In the genomic region with DNA sequence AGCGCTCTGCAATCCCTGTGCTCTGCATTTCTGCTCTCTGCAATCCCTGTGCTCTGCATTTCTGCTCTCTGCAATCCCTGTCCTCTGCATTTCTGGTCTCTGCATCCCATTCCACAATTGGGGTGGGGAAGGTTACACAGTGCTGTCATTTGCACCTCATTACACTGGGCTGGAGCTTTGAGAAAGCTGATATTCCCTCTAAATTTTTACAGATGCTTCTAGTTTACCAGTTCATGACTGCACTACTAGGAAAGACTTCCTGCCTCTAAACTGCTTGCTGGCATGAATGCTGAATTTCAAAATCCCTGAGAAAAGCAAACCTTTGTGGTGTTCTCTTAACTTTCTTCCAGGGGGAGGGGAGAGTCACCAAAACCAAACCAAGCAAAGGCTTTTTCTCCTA, we compare ENCODE assay signal across 13 mouse cellular contexts. TPM values are rescaled to one million over a fixed set of nuclear protein-coding genes. Genes with fewer than 3 reads are reported as not detected.
DNase-seq lines count a peak whose midpoint lies in the region; ATAC-seq lines count a peak whose summit lies in the region.
"Had no signal": no experiment of that assay in that cellular context is flagged by ENCODE, and none has a peak within 500 bp of the region (broad histone marks: within the 10 kb centered on the region; RNA-seq: fewer than 3 reads in every experiment).

No protein-coding gene starts in this region.

- H3K4me1 ChIP-seq in heart, embryonic 13.5 days = peaks cover 11% of the 10 kb centered on the region
- H3K4me1 ChIP-seq in embryonic facial prominence, embryonic 11.5 days (ENCODE audit: control insufficient read depth, insufficient read depth, low read length) = peaks cover 6% of the 10 kb centered on the region
- H3K4me1 ChIP-seq in limb, embryonic 11.5 days (ENCODE audit: control insufficient read depth, insufficient read depth, low read length) = peaks cover 49% of the 10 kb centered on the region
- H3K4me1 ChIP-seq in stomach, embryonic 16.5 days (ENCODE audit: control insufficient read depth, insufficient read depth, low read length) = peaks cover 44% of the 10 kb centered on the region

- H3K27ac ChIP-seq in heart, embryonic 13.5 days (replicated peaks) = 0 out of 2 replicates have a peak overlapping the region, but pooled peaks have one; percentile 4
- peak overlapping the region; percentile 54 for H3K27ac ChIP-seq in embryonic facial prominence, embryonic 11.5 days (replicated peaks; ENCODE audit: low read depth, low read length)
- peak overlapping the region; percentile 53 for H3K27ac ChIP-seq in limb, embryonic 11.5 days (replicated peaks; ENCODE audit: low read depth, low read length)
- peak overlapping the region; percentile 58 for H3K27ac ChIP-seq in stomach, embryonic 16.5 days (ENCODE audit: low read length)
- H3K27ac ChIP-seq: midbrain, embryonic 12.5 days had no signal

- no peaks in the 10 kb centered on the region for H3K9me3 ChIP-seq in heart, embryonic 13.5 days
- H3K9me3 ChIP-seq in embryonic facial prominence, embryonic 11.5 days (replicated peaks; ENCODE audit: control insufficient read depth, low read length) = no peaks in the 10 kb centered on the region
- no peaks in the 10 kb centered on the region for H3K9me3 ChIP-seq in limb, embryonic 11.5 days (ENCODE audit: control insufficient read depth, low read length)
- no peaks in the 10 kb centered on the region for H3K9me3 ChIP-seq in stomach, embryonic 16.5 days (replicated peaks; ENCODE audit: control insufficient read depth, low read length)
- H3K9me3 ChIP-seq: midbrain, embryonic 12.5 days had no signal

- H3K36me3 ChIP-seq in heart, embryonic 13.5 days = no peaks in the 10 kb centered on the region
- no peaks in the 10 kb centered on the region for H3K36me3 ChIP-seq in embryonic facial prominence, embryonic 11.5 days (replicated peaks; ENCODE audit: control insufficient read depth, insufficient read depth, low read depth, low read length)
- H3K36me3 ChIP-seq in limb, embryonic 11.5 days (ENCODE audit: control insufficient read depth, insufficient read depth, low read length) = no peaks in the 10 kb centered on the region
- no peaks in the 10 kb centered on the region for H3K36me3 ChIP-seq in stomach, embryonic 16.5 days (ENCODE audit: control insufficient read depth, insufficient read depth, low read length)
- H3K36me3 ChIP-seq: midbrain, embryonic 12.5 days had no signal

- no peak for ATAC-seq in heart, embryonic 13.5 days (ENCODE audit: extremely low read depth, insufficient number of reproducible peaks, low FRiP score, low TSS enrichment)
- ATAC-seq in embryonic facial prominence, embryonic 11.5 days (replicated peaks; ENCODE audit: insufficient number of reproducible peaks, low FRiP score, low TSS enrichment, low read depth) = no peak
- ATAC-seq in limb, embryonic 11.5 days (ENCODE audit: insufficient number of reproducible peaks, low FRiP score, low TSS enrichment, low read depth) = peak; percentile 64
- no peak for ATAC-seq in stomach, embryonic 16.5 days (ENCODE audit: insufficient read depth, low FRiP score)

- no peak for DNase-seq in heart, postnatal 25 days (ENCODE audit: low spot score)
- DNase-seq in embryonic facial prominence, embryonic 11.5 days (ENCODE audit: low spot score) = peak; percentile 76
- peak; percentile 55 for DNase-seq in limb, embryonic 11.5 days (ENCODE audit: low spot score)
- no peak for DNase-seq in frontal cortex, postnatal 10 days (ENCODE audit: low spot score in 2 of 2)
- no peak for DNase-seq in layer of hippocampus, postnatal 14 days (ENCODE audit: low spot score in 2 of 2)
- no peak for DNase-seq in left cerebral cortex, adult 11 months (ENCODE audit: low spot score)
- DNase-seq: B cell, adult 2 months; heart, adult 11 months; heart, postnatal 14 days had no signal

- no peak overlapping the region for H3K9ac ChIP-seq in heart, embryonic 13.5 days
- H3K9ac ChIP-seq in embryonic facial prominence, embryonic 11.5 days (replicated peaks; ENCODE audit: low read length) = no peak overlapping the region; the same call in 1 of the 2 replicates
- H3K9ac ChIP-seq in limb, embryonic 11.5 days (ENCODE audit: low read length) = no peak overlapping the region
- no peak overlapping the region for H3K9ac ChIP-seq in stomach, embryonic 16.5 days (ENCODE audit: low read length)
- H3K9ac ChIP-seq: forebrain, postnatal 0 days; midbrain, embryonic 12.5 days had no signal

- WGBS in heart, embryonic 13.5 days = 71% methylated on average over 1 of the region's 1 CpGs
- WGBS in embryonic facial prominence, embryonic 11.5 days = 59% methylated on average over 1 of the region's 1 CpGs
- WGBS in limb, embryonic 11.5 days = 38% methylated on average over 1 of the region's 1 CpGs
- 57% methylated on average over 1 of the region's 1 CpGs for WGBS in stomach, embryonic 16.5 days

- intact Hi-C loops in heart, postnatal 25 days (cut with DNase I) = no loop called here

- no peaks in the 10 kb centered on the region for H3K27me3 ChIP-seq in heart, embryonic 13.5 days (replicated peaks)
- no peaks in the 10 kb centered on the region for H3K27me3 ChIP-seq in embryonic facial prominence, embryonic 11.5 days (ENCODE audit: control insufficient read depth, insufficient read depth, low read length)
- no peaks in the 10 kb centered on the region for H3K27me3 ChIP-seq in limb, embryonic 11.5 days (ENCODE audit: control insufficient read depth, insufficient read depth, low read length)
- H3K27me3 ChIP-seq in stomach, embryonic 16.5 days (ENCODE audit: control insufficient read depth, insufficient read depth, low read length) = no peaks in the 10 kb centered on the region

- H3K4me2 ChIP-seq in heart, embryonic 13.5 days = no peak overlapping the region
- no peak overlapping the region for H3K4me2 ChIP-seq in embryonic facial prominence, embryonic 11.5 days (ENCODE audit: low read depth, low read length)
- no peak overlapping the region for H3K4me2 ChIP-seq in limb, embryonic 11.5 days (ENCODE audit: low read depth, severe bottlenecking)
- H3K4me2 ChIP-seq in stomach, embryonic 16.5 days (ENCODE audit: low read depth, low read length) = no peak overlapping the region; the same call in 1 of the 2 replicates
- H3K4me2 ChIP-seq: midbrain, embryonic 12.5 days had no signal

- H3K4me3 ChIP-seq in heart, embryonic 13.5 days = no peak overlapping the region
- no peak overlapping the region for H3K4me3 ChIP-seq in embryonic facial prominence, embryonic 11.5 days (ENCODE audit: low read depth, low read length)
- no peak overlapping the region for H3K4me3 ChIP-seq in limb, embryonic 11.5 days (ENCODE audit: low read depth, low read length)
- no peak overlapping the region for H3K4me3 ChIP-seq in stomach, embryonic 16.5 days (replicated peaks; ENCODE audit: low read length)
- H3K4me3 ChIP-seq: midbrain, embryonic 12.5 days had no signal

RNA-seq across cellular contexts. Expression of a gene that starts 41.1 kb away (rescaled TPM):
- polyA plus RNA-seq in heart, embryonic 13.5 days (2015; fragmentation: Nextera tagmentation; extraction: Ambion mirVana) = 1.4 and 1.7 TPM in 2 replicates
- 1 to 10 TPM; 2.1 to 2.5 TPM for total RNA-seq in heart, postnatal 25 days (2021)
- polyA plus RNA-seq in embryonic facial prominence, embryonic 11.5 days (2014; fragmentation: Nextera tagmentation; extraction: Ambion mirVana) = 21.5 and 22.2 TPM in 2 replicates
- 13.7 and 16.8 TPM in 2 replicates for polyA plus RNA-seq in limb, embryonic 11.5 days (2014; fragmentation: Nextera tagmentation; extraction: Ambion mirVana)
- polyA plus RNA-seq in stomach, embryonic 16.5 days (2015; fragmentation: Nextera tagmentation; extraction: Ambion mirVana) = 17.2 and 18.5 TPM in 2 replicates
- total RNA-seq in layer of hippocampus, postnatal 14 days (2021) = 1 to 10 TPM in 1 of 2 experiments, under 1 TPM in 1; 0.83 to 1.2 TPM

Comparison
In these comparisons a context has a peak if more than half of its experiments do, and no peak if none do; other contexts are left out.
1. H3K27ac ChIP-seq: peak in every context shown above with its lines; median percentile 58 in stomach, embryonic 16.5 days; 54 in embryonic facial prominence, embryonic 11.5 days; 53 in limb, embryonic 11.5 days; 4 in heart, embryonic 13.5 days.
2. DNase-seq: peak in embryonic facial prominence, embryonic 11.5 days (single experiment) and limb, embryonic 11.5 days (single experiment); none in heart, postnatal 25 days (single experiment), frontal cortex, postnatal 10 days (0 of 2), layer of hippocampus, postnatal 14 days (0 of 2) and left cerebral cortex, adult 11 months (single experiment).